Mouse (Mus musculus) spleen, adult 2 months (tissue): ENCODE measurements around the gene Cyp8b1. TPM values are rescaled to one million over a fixed set of nuclear protein-coding genes. Genes with fewer than 3 reads are reported as not detected.

Source experiments
- DNase-seq, 2 experiments: peaks; one replicate each; pipeline versions ENCODE4 v3.0.0 to v3.0.0-alpha.2; 2012 to 2021; ENCODE audit warnings: low spot score in 2 of 2, low read depth in 1 of 2
- H3K27ac ChIP-seq: fragments of 200-500 bp; 2 replicates; pipeline ENCODE4 v1.5.1; 2012; ENCODE audit warnings: low read length, inconsistent platforms; ENCODE audit not compliant: insufficient read depth
- H3K27me3 ChIP-seq: fragments of 200-500 bp; 2 replicates; pipeline ENCODE4 v1.6.1; 2012; ENCODE audit warnings: mild to moderate bottlenecking, moderate library complexity, low read length, inconsistent platforms; ENCODE audit not compliant: control insufficient read depth, insufficient read depth
- H3K36me3 ChIP-seq: fragments of 200-500 bp; 2 replicates; pipeline ENCODE4 v1.6.1; 2012; ENCODE audit warnings: mild to moderate bottlenecking, low read length, inconsistent platforms; ENCODE audit not compliant: control insufficient read depth, insufficient read depth
- H3K4me1 ChIP-seq: fragments of 200-500 bp; 2 replicates; pipeline ENCODE4 v1.6.1; 2011; ENCODE audit warnings: inconsistent platforms; ENCODE audit not compliant: control insufficient read depth, insufficient read depth, insufficient read length
- H3K4me3 ChIP-seq: fragments of 200-500 bp; 2 replicates; pipeline ENCODE4 v1.5.1; 2011; ENCODE audit warnings: mild to moderate bottlenecking, inconsistent platforms; ENCODE audit not compliant: insufficient read depth, insufficient read length; ENCODE audit errors: extremely low read depth
- CTCF ChIP-seq: fragments of 200-500 bp; IDR thresholded peaks from 2 replicates; pipeline ENCODE4 v1.5.1; 2011; ENCODE audit warnings: mild to moderate bottlenecking, inconsistent platforms; ENCODE audit not compliant: insufficient read depth, insufficient read length, insufficient replicate concordance; ENCODE audit errors: extremely low read depth
- POLR2A ChIP-seq: fragments of 200-500 bp; IDR thresholded peaks from 2 replicates; pipeline ENCODE4 v1.6.1; 2011; ENCODE audit warnings: low read depth, low read length, inconsistent platforms
- WGBS: fragments of 180-500 bp; shearing (Covaris S2); methylation state at CpG from one replicate; pipeline ENCODE4 v1.1.7; 2018; 5-methylcytosine and 5-hydroxymethylcytosine counted together
- polyA plus RNA-seq: library from polyadenylated mRNA; depleted of rRNA; stranded (reverse); fragments of >200 nt; gene quantifications from 2 replicates; pipeline ENCODE4 v1.2.3, GENCODE M21; 2012

Cyp8b1 gene
- polyA plus RNA-seq, 1 experiment, result 0.25 TPM

GRCm38 (mm10) chr9:121907356-121908070, 8.6 kb downstream of the Cyp8b1 start:
- H3K27me3 ChIP-seq, result no peaks in the 10 kb centered on the region
- peaks cover 38% of the 10 kb centered on the region for H3K4me1 ChIP-seq
- WGBS, result 83% methylated on average over 10 of the region's 10 CpGs
- DNase-seq, result no peak
- H3K36me3 ChIP-seq, result no peaks in the 10 kb centered on the region
- TF ChIP-seq CTCF (no peak), POLR2A (no peak)
- no peak overlapping the region for H3K4me3 ChIP-seq
- H3K27ac ChIP-seq, result no peak overlapping the region

- H3K27me3 ChIP-seq, result no peaks in the 10 kb centered on the region
- no peak overlapping the region for H3K4me3 ChIP-seq
- TF ChIP-seq POLR2A (no peak), CTCF (no peak)
- no peaks in the 10 kb centered on the region for H3K36me3 ChIP-seq
- peaks cover 41% of the 10 kb centered on the region for H3K4me1 ChIP-seq
- DNase-seq, result no peak
- WGBS, result 80% methylated on average over 5 of the region's 5 CpGs
- no peak overlapping the region for H3K27ac ChIP-seq
Observed at GRCm38 (mm10) chr9:121906456-121906855, 9.6 kb downstream of the Cyp8b1 start.

- 77% methylated on average over 4 of the region's 4 CpGs for WGBS
- TF ChIP-seq POLR2A (no peak), CTCF (no peak)
- Histone ChIP-seq H3K27me3 (no peaks in the 10 kb centered on the region), H3K4me1 (peaks cover 44% of the 10 kb centered on the region), H3K36me3 (no peaks in the 10 kb centered on the region), H3K27ac (no peak overlapping the region), H3K4me3 (no peak overlapping the region)
- DNase-seq, result no peak
Observed at GRCm38 (mm10) chr9:121905556-121906185, 10.4 kb downstream of the Cyp8b1 start.

- TF ChIP-seq POLR2A (no peak), CTCF (no peak)
- 49% methylated on average over 7 of the region's 7 CpGs for WGBS
- H3K4me1 ChIP-seq, result peaks cover 45% of the 10 kb centered on the region
- peak overlapping the region; percentile 16; the same call in 1 of the 2 replicates for H3K27ac ChIP-seq
- no peaks in the 10 kb centered on the region for H3K27me3 ChIP-seq
- DNase-seq, result no peak
- H3K36me3 ChIP-seq, result no peaks in the 10 kb centered on the region
- H3K4me3 ChIP-seq, result no peak overlapping the region
Observed at GRCm38 (mm10) chr9:121904946-121905345, 11.2 kb downstream of the Cyp8b1 start.

DNA sequence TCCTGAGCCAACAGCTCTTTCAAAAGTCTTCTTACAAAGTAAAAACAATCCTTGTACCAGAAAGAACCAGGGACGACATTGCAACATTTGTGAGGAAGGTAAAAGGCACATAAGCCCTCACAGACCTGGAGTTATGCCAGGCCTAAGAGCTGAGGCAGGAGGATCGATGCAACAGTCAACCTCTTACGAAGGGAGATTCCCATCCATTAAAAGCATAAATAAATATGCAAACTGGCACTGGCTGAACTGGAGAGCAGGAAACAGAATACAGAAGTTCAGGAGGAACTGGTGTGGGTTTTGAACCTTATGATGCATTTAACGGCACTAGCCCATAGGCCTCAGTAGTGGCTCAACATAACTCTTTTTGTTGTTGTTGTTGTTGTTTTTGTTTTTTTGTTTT, 11.8 kb downstream of the Cyp8b1 start:
- no peaks in the 10 kb centered on the region for H3K27me3 ChIP-seq
- H3K4me3 ChIP-seq, result no peak overlapping the region
- peaks cover 40% of the 10 kb centered on the region for H3K4me1 ChIP-seq
- DNase-seq, result peak in 1 of 2 experiments; percentile 4
- 34% methylated on average over 4 of the region's 4 CpGs for WGBS
- peak overlapping the region; percentile 16 for H3K27ac ChIP-seq
- TF ChIP-seq POLR2A, result no peak
- TF ChIP-seq CTCF, result no peak
- no peaks in the 10 kb centered on the region for H3K36me3 ChIP-seq

DNA sequence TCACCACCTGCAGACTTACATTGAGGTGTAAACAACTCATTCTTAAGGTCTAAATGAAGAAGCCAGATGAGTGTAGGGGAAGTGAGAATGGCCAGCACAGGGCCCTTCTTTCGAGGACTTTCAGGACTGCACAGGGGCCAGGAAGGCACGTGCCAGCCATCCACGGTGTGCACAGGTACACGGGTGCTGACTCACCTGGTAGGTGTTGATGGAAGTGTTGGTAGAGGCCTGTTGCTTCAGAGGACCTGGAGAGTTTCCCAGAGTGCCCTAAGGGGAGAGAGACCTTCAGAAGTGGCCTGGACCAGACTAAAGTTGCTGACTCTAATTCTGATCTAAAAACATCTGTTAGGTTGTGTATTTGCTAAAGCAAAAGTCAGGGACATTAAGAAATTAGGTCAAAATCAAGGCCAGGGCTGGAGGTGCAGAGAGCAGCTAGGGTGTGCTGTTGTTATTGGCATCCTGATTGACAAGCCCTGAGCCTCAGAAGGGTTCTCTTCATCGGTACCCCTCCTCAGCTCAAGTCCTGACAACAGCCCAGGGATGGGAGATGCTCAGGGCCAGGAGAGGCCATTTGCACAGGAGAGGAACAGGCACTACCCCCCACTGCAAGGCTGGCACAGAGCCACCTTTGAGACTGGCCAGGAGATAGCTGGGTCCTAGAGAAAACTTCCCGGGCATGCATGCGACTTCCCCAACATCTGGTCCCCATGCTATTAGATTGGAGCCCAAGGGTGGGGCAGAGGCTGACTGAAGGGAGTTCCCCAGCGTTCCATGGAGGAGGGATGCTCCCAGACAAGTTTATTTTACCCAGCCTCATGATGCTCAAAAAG, 12.4 kb downstream of the Cyp8b1 start:
- peak overlapping the region; percentile 10; the same call in 1 of the 2 replicates for H3K27ac ChIP-seq
- H3K36me3 ChIP-seq, result no peaks in the 10 kb centered on the region
- peaks cover 34% of the 10 kb centered on the region; the same call in 1 of the 2 replicates for H3K4me1 ChIP-seq
- no peak overlapping the region for H3K4me3 ChIP-seq
- peak in 1 of 2 experiments; percentile 18 for DNase-seq
- no peaks in the 10 kb centered on the region for H3K27me3 ChIP-seq
- no peak for TF ChIP-seq POLR2A
- no peak for TF ChIP-seq CTCF
- 57% methylated on average over 8 of the region's 8 CpGs for WGBS
